Mouse (Mus musculus): ENCODE results near the gene Sec24b. TPM values are rescaled to one million over a fixed set of nuclear protein-coding genes. Genes with fewer than 3 reads are reported as not detected.

Sec24b gene
- polyA plus RNA-seq, 1 experiment from 2014 or later = 10.9 TPM

GRCm38 (mm10) chr3:130052541-130053298, 8.6 kb downstream of the Sec24b start:
- Histone ChIP-seq H3K4me3 (ENCODE audit: low read depth, low read length) (no peak overlapping the region), H3K9ac (ENCODE audit: low read length) (no peak overlapping the region), H3K9me3 (ENCODE audit: control insufficient read depth, low read length) (no peaks in the 10 kb centered on the region), H3K27ac (replicated peaks) (no peak overlapping the region), H3K4me2 (replicated peaks; ENCODE audit: low read depth) (no peak overlapping the region), H3K4me1 (replicated peaks; ENCODE audit: control insufficient read depth, insufficient read depth) (peaks cover 16% of the 10 kb centered on the region), H3K36me3 (ENCODE audit: control insufficient read depth, insufficient read depth, low read length) (no peaks in the 10 kb centered on the region), H3K27me3 (ENCODE audit: control insufficient read depth, insufficient read depth, low read length) (no peaks in the 10 kb centered on the region)
- no peak for TF ChIP-seq EP300 (optimal IDR thresholded peaks at IDR 0.05)
- TF ChIP-seq CTCF (IDR thresholded peaks at IDR 0.05; ENCODE audit: low read depth) = no peak
- WGBS = 61% methylated on average over 6 of the region's 6 CpGs
- DNase-seq (ENCODE audit: low spot score) = no peak
- no peak for ATAC-seq (ENCODE audit: low FRiP score, low TSS enrichment)

- DNase-seq (ENCODE audit: low spot score) (no peak), ATAC-seq (ENCODE audit: low FRiP score, low TSS enrichment) (no peak)
- Histone ChIP-seq H3K4me2 (replicated peaks; ENCODE audit: low read depth) (no peak overlapping the region), H3K36me3 (ENCODE audit: control insufficient read depth, insufficient read depth, low read length) (no peaks in the 10 kb centered on the region), H3K4me1 (replicated peaks; ENCODE audit: control insufficient read depth, insufficient read depth) (peaks cover 16% of the 10 kb centered on the region), H3K4me3 (ENCODE audit: low read depth, low read length) (no peak overlapping the region), H3K9me3 (ENCODE audit: control insufficient read depth, low read length) (no peaks in the 10 kb centered on the region), H3K27me3 (ENCODE audit: control insufficient read depth, insufficient read depth, low read length) (no peaks in the 10 kb centered on the region), H3K27ac (replicated peaks) (no peak overlapping the region), H3K9ac (ENCODE audit: low read length) (no peak overlapping the region)
- WGBS = 67% methylated on average over 8 of the region's 8 CpGs
- TF ChIP-seq EP300 (optimal IDR thresholded peaks at IDR 0.05) (no peak), CTCF (IDR thresholded peaks at IDR 0.05; ENCODE audit: low read depth) (no peak)
Observed at GRCm38 (mm10) chr3:130052116-130052515, 9.2 kb downstream of the Sec24b start.

- Histone ChIP-seq H3K9me3 (ENCODE audit: control insufficient read depth, low read length) (no peaks in the 10 kb centered on the region), H3K27me3 (ENCODE audit: control insufficient read depth, insufficient read depth, low read length) (no peaks in the 10 kb centered on the region), H3K4me1 (replicated peaks; ENCODE audit: control insufficient read depth, insufficient read depth) (no peaks in the 10 kb centered on the region), H3K4me3 (ENCODE audit: low read depth, low read length) (no peak overlapping the region), H3K9ac (ENCODE audit: low read length) (no peak overlapping the region), H3K4me2 (replicated peaks; ENCODE audit: low read depth) (no peak overlapping the region), H3K36me3 (ENCODE audit: control insufficient read depth, insufficient read depth, low read length) (peaks cover 11% of the 10 kb centered on the region; the same call in 1 of the 2 replicates), H3K27ac (replicated peaks) (no peak overlapping the region)
- 89% methylated on average over 5 of the region's 5 CpGs for WGBS
- ATAC-seq (ENCODE audit: low FRiP score, low TSS enrichment) (no peak), DNase-seq (ENCODE audit: low spot score) (peak; percentile 3)
- TF ChIP-seq CTCF (IDR thresholded peaks at IDR 0.05; ENCODE audit: low read depth) (no peak), EP300 (optimal IDR thresholded peaks at IDR 0.05) (no peak)
Observed at GRCm38 (mm10) chr3:130040711-130041110, 20.6 kb downstream of the Sec24b start.

- Histone ChIP-seq H3K9ac (ENCODE audit: low read length) (no peak overlapping the region), H3K4me3 (ENCODE audit: low read depth, low read length) (no peak overlapping the region), H3K36me3 (ENCODE audit: control insufficient read depth, insufficient read depth, low read length) (peaks cover 17% of the 10 kb centered on the region; the same call in 1 of the 2 replicates), H3K27ac (replicated peaks) (no peak overlapping the region), H3K27me3 (ENCODE audit: control insufficient read depth, insufficient read depth, low read length) (no peaks in the 10 kb centered on the region), H3K4me2 (replicated peaks; ENCODE audit: low read depth) (no peak overlapping the region), H3K9me3 (ENCODE audit: control insufficient read depth, low read length) (no peaks in the 10 kb centered on the region), H3K4me1 (replicated peaks; ENCODE audit: control insufficient read depth, insufficient read depth) (no peaks in the 10 kb centered on the region)
- WGBS = 86% methylated on average over 4 of the region's 4 CpGs
- ATAC-seq (ENCODE audit: low FRiP score, low TSS enrichment) (no peak), DNase-seq (ENCODE audit: low spot score) (no peak)
- TF ChIP-seq CTCF (IDR thresholded peaks at IDR 0.05; ENCODE audit: low read depth) (no peak), EP300 (optimal IDR thresholded peaks at IDR 0.05) (no peak)
Observed at GRCm38 (mm10) chr3:130040017-130040416, 21.3 kb downstream of the Sec24b start.

- no peaks in the 10 kb centered on the region for H3K27me3 ChIP-seq (ENCODE audit: control insufficient read depth, insufficient read depth, low read length)
- H3K4me1 ChIP-seq (replicated peaks; ENCODE audit: control insufficient read depth, insufficient read depth) = no peaks in the 10 kb centered on the region
- no peaks in the 10 kb centered on the region for H3K9me3 ChIP-seq (ENCODE audit: control insufficient read depth, low read length)
- no peak overlapping the region for H3K4me3 ChIP-seq (ENCODE audit: low read depth, low read length)
- H3K4me2 ChIP-seq (replicated peaks; ENCODE audit: low read depth) = no peak overlapping the region
- WGBS = 93% methylated on average over 5 of the region's 5 CpGs
- H3K36me3 ChIP-seq (ENCODE audit: control insufficient read depth, insufficient read depth, low read length) = peaks cover 20% of the 10 kb centered on the region
- peak; percentile 8 for DNase-seq (ENCODE audit: low spot score)
- no peak for TF ChIP-seq CTCF (IDR thresholded peaks at IDR 0.05; ENCODE audit: low read depth)
- TF ChIP-seq EP300 (optimal IDR thresholded peaks at IDR 0.05) = no peak
- no peak overlapping the region for H3K27ac ChIP-seq (replicated peaks)
- ATAC-seq (ENCODE audit: low FRiP score, low TSS enrichment) = no peak
- H3K9ac ChIP-seq (ENCODE audit: low read length) = no peak overlapping the region
Observed at GRCm38 (mm10) chr3:130028741-130029140, 32.6 kb downstream of the Sec24b start.

GRCm38 (mm10) chr3:130026181-130026580, 35.2 kb downstream of the Sec24b start:
- no peak for TF ChIP-seq CTCF (IDR thresholded peaks at IDR 0.05; ENCODE audit: low read depth)
- no peak for TF ChIP-seq EP300 (optimal IDR thresholded peaks at IDR 0.05)
- 89% methylated on average over 10 of the region's 10 CpGs for WGBS
- Histone ChIP-seq H3K4me1 (replicated peaks; ENCODE audit: control insufficient read depth, insufficient read depth) (no peaks in the 10 kb centered on the region), H3K4me3 (ENCODE audit: low read depth, low read length) (no peak overlapping the region), H3K36me3 (ENCODE audit: control insufficient read depth, insufficient read depth, low read length) (peaks cover 20% of the 10 kb centered on the region), H3K9ac (ENCODE audit: low read length) (no peak overlapping the region), H3K4me2 (replicated peaks; ENCODE audit: low read depth) (no peak overlapping the region), H3K27ac (replicated peaks) (no peak overlapping the region), H3K9me3 (ENCODE audit: control insufficient read depth, low read length) (no peaks in the 10 kb centered on the region), H3K27me3 (ENCODE audit: control insufficient read depth, insufficient read depth, low read length) (no peaks in the 10 kb centered on the region)
- ATAC-seq (ENCODE audit: low FRiP score, low TSS enrichment) (no peak), DNase-seq (ENCODE audit: low spot score) (peak; percentile 7)

Data from stomach, postnatal 0 days (tissue).